Mouse (Mus musculus) megakaryocyte, embryonic 14.5 days (primary cell): ENCODE results near the gene Phactr4.

Experiments
- FLI1 ChIP-seq: IDR thresholded peaks from 2 replicates; pipeline ENCODE4 v1.6.1; 2012; ENCODE audit warnings: low read length, inconsistent platforms, mixed read lengths
- GATA1 ChIP-seq: IDR thresholded peaks from 3 replicates; pipeline ENCODE4 v1.6.1; 2012; ENCODE audit warnings: mixed read lengths, low read length, inconsistent platforms, borderline replicate concordance

DNA sequence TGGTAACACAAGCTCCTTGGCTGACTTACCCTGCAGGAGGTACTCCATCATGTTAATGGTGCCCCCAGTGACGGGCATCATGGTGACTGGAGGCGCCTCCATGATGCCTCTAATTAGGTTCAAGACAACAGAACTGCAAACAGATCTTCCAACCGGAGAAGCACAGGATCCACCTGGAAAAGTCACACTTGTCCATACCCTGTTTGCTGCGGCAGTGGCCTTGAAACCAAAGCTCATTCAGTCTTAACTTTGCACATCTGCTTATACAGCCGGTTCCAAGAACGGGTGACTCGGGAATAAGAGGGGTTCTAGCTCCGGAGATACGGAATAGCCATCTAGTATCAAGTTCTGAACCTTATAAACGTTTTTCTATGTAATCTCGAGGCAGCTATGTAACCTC lies 40.5 kb upstream of the Phactr4 start:
- TF ChIP-seq GATA1 (no peak), FLI1 (no peak)
